Mouse (Mus musculus): Measurements from ENCODE around the gene Hypm. TPM values are rescaled to one million over a fixed set of nuclear protein-coding genes. Genes with fewer than 3 reads are reported as not detected.

Gene Hypm
- polyA plus RNA-seq (2012; fragmentation: generic; extraction: Trizol), result not detected

DNA sequence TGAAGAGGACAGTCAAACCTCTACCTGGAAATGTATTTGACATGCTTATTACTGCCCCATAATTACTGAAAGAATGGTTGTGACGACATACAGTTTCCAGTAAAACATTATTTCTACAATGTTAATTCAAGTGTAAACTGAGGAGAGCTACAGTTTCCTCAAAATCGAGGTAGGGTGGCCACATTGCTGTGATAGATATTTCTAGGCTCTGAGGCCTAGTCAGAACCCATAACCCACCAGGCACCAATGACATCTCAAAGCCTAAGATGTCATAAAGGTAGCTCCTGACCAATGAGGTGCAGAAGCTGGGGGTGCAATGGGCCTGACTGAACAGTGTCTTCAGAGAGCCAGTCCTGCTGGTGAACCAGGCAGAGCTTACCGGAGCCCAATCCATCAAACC, at the start of gene Hypm:
Hypm (plus strand) TSS at position 301 of the 400 bp plus-strand sequence.
- no peaks in the 10 kb centered on the region for H3K36me3 ChIP-seq (ENCODE audit: control insufficient read depth, insufficient read depth)
- H3K4me2 ChIP-seq (ENCODE audit: low read depth), result no peak within 1 kb of the TSS
- TF ChIP-seq E2F4 (IDR thresholded peaks at IDR 0.05; ENCODE audit: insufficient read depth) (no peak), TCF3 (IDR thresholded peaks at IDR 0.05; ENCODE audit: insufficient read length, low read depth) (no peak), SRF (IDR thresholded peaks at IDR 0.05; ENCODE audit: control insufficient read depth, insufficient read length, low read depth) (no peak), MYOG (IDR thresholded peaks at IDR 0.05; ENCODE audit: control insufficient read depth in 1 of 3, insufficient read depth in 1 of 3, insufficient read length in 2 of 3, low read depth in 2 of 3) (no peak), MYOD1 (IDR thresholded peaks at IDR 0.05; ENCODE audit: control insufficient read depth in 1 of 3, insufficient read length in 2 of 3, low read depth in 2 of 3) (no peak), USF1 (IDR thresholded peaks at IDR 0.05; ENCODE audit: low read depth) (no peak), TCF12 (IDR thresholded peaks at IDR 0.05; ENCODE audit: insufficient read depth, poor library complexity, severe bottlenecking) (no peak), MAX (IDR thresholded peaks at IDR 0.05; ENCODE audit: low read depth) (no peak), CEBPB (IDR thresholded peaks at IDR 0.05; ENCODE audit: insufficient read depth, poor library complexity, severe bottlenecking) (no peak), REST (IDR thresholded peaks at IDR 0.05; ENCODE audit: insufficient read depth, insufficient read length) (no peak), POLR2A (IDR thresholded peaks at IDR 0.05; ENCODE audit: insufficient read length, low read depth) (no peak), POLR2AphosphoS2 (IDR thresholded peaks at IDR 0.05; ENCODE audit: insufficient read length, low read depth) (no peak)
- H3ac ChIP-seq (ENCODE audit: control insufficient read depth, insufficient read length), result no peak within 1 kb of the TSS
- no peaks in the 10 kb centered on the region for H3K79me2 ChIP-seq (ENCODE audit: control insufficient read depth, insufficient read depth)
- no peaks in the 10 kb centered on the region for H3K27me3 ChIP-seq (ENCODE audit: control insufficient read depth, insufficient read depth, insufficient read length)
- H3K4me3 ChIP-seq, result no peak within 1 kb of the TSS

DNA sequence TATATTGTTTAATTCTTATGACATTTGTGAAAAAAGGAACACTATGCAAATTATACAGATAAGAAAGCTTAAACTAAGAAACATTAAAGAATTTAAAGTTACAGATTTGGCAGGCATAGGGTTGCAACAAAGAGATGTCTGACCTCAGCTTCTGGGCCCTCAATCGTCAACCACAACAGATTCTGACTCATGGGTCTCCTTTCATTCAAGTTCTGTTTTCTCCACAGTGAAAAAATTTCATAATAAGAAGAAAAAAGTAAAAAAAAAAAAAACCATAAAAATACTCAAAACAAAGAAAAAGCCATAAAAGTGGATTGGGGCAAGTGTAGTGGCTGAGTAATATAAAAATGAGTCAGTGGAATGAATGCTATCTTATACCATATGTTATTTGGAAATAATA, 36.6 kb upstream of the Hypm start:
- Histone ChIP-seq H3K79me2 (ENCODE audit: control insufficient read depth, insufficient read depth) (no peaks in the 10 kb centered on the region), H3K4me2 (ENCODE audit: low read depth) (no peak overlapping the region), H3ac (ENCODE audit: control insufficient read depth, insufficient read length) (no peak overlapping the region), H3K4me3 (no peak overlapping the region), H3K27me3 (ENCODE audit: control insufficient read depth, insufficient read depth, insufficient read length) (no peaks in the 10 kb centered on the region), H3K36me3 (ENCODE audit: control insufficient read depth, insufficient read depth) (no peaks in the 10 kb centered on the region)
- no peak for TF ChIP-seq SRF (IDR thresholded peaks at IDR 0.05; ENCODE audit: control insufficient read depth, insufficient read length, low read depth)
- TF ChIP-seq MYOD1 (IDR thresholded peaks at IDR 0.05; ENCODE audit: control insufficient read depth in 1 of 3, insufficient read length in 2 of 3, low read depth in 2 of 3), result no peak
- 0 out of 2 replicates have a peak, but pooled peaks have one; percentile 6 for TF ChIP-seq CEBPB (IDR thresholded peaks at IDR 0.05; ENCODE audit: insufficient read depth, poor library complexity, severe bottlenecking)

DNA sequence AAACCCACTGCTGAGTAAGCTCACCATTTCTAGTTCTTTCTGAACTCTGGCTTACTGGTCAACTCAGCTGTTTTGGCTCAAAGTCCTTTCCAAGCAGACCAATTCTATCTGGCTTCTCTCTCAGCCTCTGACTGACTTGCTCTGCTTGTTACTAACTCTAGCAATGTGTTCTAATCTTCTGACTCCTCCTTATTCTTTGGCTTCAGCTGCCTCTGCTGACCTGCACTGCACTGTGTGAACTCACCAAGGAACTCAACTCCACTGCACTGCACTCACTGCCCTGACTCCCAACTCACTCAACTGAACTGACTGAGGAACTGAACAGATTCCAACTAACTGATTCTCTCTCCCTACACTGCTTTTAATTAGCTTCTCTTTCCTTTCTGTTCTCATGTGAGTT, 34.3 kb upstream of the Hypm start:
- no peak overlapping the region for H3K4me3 ChIP-seq
- no peak overlapping the region for H3K4me2 ChIP-seq (ENCODE audit: low read depth)
- no peaks in the 10 kb centered on the region for H3K36me3 ChIP-seq (ENCODE audit: control insufficient read depth, insufficient read depth)
- H3K27me3 ChIP-seq (ENCODE audit: control insufficient read depth, insufficient read depth, insufficient read length), result no peaks in the 10 kb centered on the region
- TF ChIP-seq MYOD1 (IDR thresholded peaks at IDR 0.05; ENCODE audit: control insufficient read depth in 1 of 3, insufficient read length in 2 of 3, low read depth in 2 of 3) (no peak), MYOG (IDR thresholded peaks at IDR 0.05; ENCODE audit: control insufficient read depth in 1 of 3, insufficient read depth in 1 of 3, insufficient read length in 2 of 3, low read depth in 2 of 3) (no peak), CEBPB (IDR thresholded peaks at IDR 0.05; ENCODE audit: insufficient read depth, poor library complexity, severe bottlenecking) (no peak), MAX (IDR thresholded peaks at IDR 0.05; ENCODE audit: low read depth) (no peak), SRF (IDR thresholded peaks at IDR 0.05; ENCODE audit: control insufficient read depth, insufficient read length, low read depth) (no peak)
- no peaks in the 10 kb centered on the region for H3K79me2 ChIP-seq (ENCODE audit: control insufficient read depth, insufficient read depth)
- no peak overlapping the region for H3ac ChIP-seq (ENCODE audit: control insufficient read depth, insufficient read length)

DNA sequence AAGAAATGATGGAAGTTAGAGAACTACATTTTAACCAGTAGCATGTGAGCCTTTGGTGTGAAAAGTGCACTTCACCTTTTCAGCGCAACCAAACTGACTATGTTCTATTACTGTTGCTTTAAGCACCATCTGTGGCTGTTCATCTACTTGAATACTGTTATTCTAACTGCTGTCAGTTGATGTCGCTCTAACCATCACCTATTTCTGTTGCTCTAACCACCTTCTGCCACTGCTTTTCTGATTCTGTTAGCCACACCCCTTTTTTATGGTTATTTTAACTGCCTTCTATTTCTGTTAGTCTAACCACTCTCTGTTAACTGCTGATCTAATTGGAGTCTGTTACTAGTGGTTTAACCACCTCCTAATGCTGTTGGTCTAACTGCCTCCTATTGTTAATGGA, 11.9 kb upstream of the Hypm start:
- Histone ChIP-seq H3K36me3 (ENCODE audit: control insufficient read depth, insufficient read depth) (no peaks in the 10 kb centered on the region), H3K79me2 (ENCODE audit: control insufficient read depth, insufficient read depth) (no peaks in the 10 kb centered on the region), H3K27me3 (ENCODE audit: control insufficient read depth, insufficient read depth, insufficient read length) (no peaks in the 10 kb centered on the region), H3K4me3 (no peak overlapping the region), H3ac (ENCODE audit: control insufficient read depth, insufficient read length) (no peak overlapping the region), H3K4me2 (ENCODE audit: low read depth) (no peak overlapping the region)
- TF ChIP-seq POLR2A (IDR thresholded peaks at IDR 0.05; ENCODE audit: insufficient read length, low read depth) (no peak), POLR2AphosphoS2 (IDR thresholded peaks at IDR 0.05; ENCODE audit: insufficient read length, low read depth) (no peak), REST (IDR thresholded peaks at IDR 0.05; ENCODE audit: insufficient read depth, insufficient read length) (no peak), E2F4 (IDR thresholded peaks at IDR 0.05; ENCODE audit: insufficient read depth) (no peak), TCF3 (IDR thresholded peaks at IDR 0.05; ENCODE audit: insufficient read length, low read depth) (no peak), MAX (IDR thresholded peaks at IDR 0.05; ENCODE audit: low read depth) (no peak), CEBPB (IDR thresholded peaks at IDR 0.05; ENCODE audit: insufficient read depth, poor library complexity, severe bottlenecking) (no peak), MYOD1 (IDR thresholded peaks at IDR 0.05; ENCODE audit: control insufficient read depth in 1 of 3, insufficient read length in 2 of 3, low read depth in 2 of 3) (no peak), TCF12 (IDR thresholded peaks at IDR 0.05; ENCODE audit: insufficient read depth, poor library complexity, severe bottlenecking) (no peak), MYOG (IDR thresholded peaks at IDR 0.05; ENCODE audit: control insufficient read depth in 1 of 3, insufficient read depth in 1 of 3, insufficient read length in 2 of 3, low read depth in 2 of 3) (no peak), USF1 (IDR thresholded peaks at IDR 0.05; ENCODE audit: low read depth) (no peak), SRF (IDR thresholded peaks at IDR 0.05; ENCODE audit: control insufficient read depth, insufficient read length, low read depth) (no peak)

DNA sequence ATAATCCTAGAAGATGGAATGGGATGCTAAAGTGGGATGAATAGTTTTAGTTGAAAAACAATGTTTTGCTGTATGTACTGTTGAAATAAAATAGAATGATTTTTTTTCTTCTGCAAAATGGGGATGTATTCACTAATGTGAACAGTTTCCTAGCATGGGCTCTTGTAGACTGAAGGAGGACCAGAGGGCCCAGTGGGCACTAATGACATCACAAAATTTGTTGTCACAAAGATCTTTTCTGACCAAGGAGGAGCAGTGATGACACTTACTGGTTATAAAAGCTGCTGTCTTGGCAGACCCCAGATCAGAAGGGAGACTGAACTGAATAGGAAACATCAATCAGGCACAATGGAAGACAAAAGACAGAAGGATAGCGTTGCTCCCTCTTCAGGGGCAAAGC, 2.7 kb downstream of the Hypm start, which contains the start of gene H2al3:
H2al3 (plus strand) TSS at position 301 of the 400 bp plus-strand sequence.
- Histone ChIP-seq H3K4me2 (ENCODE audit: low read depth) (no peak within 1 kb of the TSS), H3K4me3 (no peak within 1 kb of the TSS), H3K27me3 (ENCODE audit: control insufficient read depth, insufficient read depth, insufficient read length) (no peaks in the 10 kb centered on the region), H3K36me3 (ENCODE audit: control insufficient read depth, insufficient read depth) (no peaks in the 10 kb centered on the region), H3K79me2 (ENCODE audit: control insufficient read depth, insufficient read depth) (no peaks in the 10 kb centered on the region), H3ac (ENCODE audit: control insufficient read depth, insufficient read length) (no peak within 1 kb of the TSS)
- TF ChIP-seq TCF12 (IDR thresholded peaks at IDR 0.05; ENCODE audit: insufficient read depth, poor library complexity, severe bottlenecking), result no peak
- no peak for TF ChIP-seq SRF (IDR thresholded peaks at IDR 0.05; ENCODE audit: control insufficient read depth, insufficient read length, low read depth)
- TF ChIP-seq MYOD1 (IDR thresholded peaks at IDR 0.05; ENCODE audit: control insufficient read depth in 1 of 3, insufficient read length in 2 of 3, low read depth in 2 of 3), result no peak
- no peak for TF ChIP-seq MAX (IDR thresholded peaks at IDR 0.05; ENCODE audit: low read depth)

All from myocyte (in vitro differentiated cells).